Mouse (Mus musculus) left cerebral cortex, postnatal 36 days (tissue): ENCODE measurements at regions not wholly inside any gene's neighbourhood (a gene's known extent, or its start where the extent isn't known, plus 50 kb on each side); places are given as distances from the start of the nearest gene placed in this dataset.

Experiments
- DNase-seq, 2 experiments: peaks; one replicate each; pipeline ENCODE4 v3.0.0; 2021 to 2022; ENCODE audit warnings: low spot score in 2 of 2, mixed read lengths in 1 of 2
- intact Hi-C: fragments of 180-260 bp; cut with DNase I; formaldehyde crosslinking; loops from one replicate; pipeline ENCODE4 v1.15.1; 2025

GRCm38 (mm10) chr8:91853803-91854202 is 51.9 kb upstream of the Irx3 start:
- intact Hi-C loops = no loop called here
- DNase-seq = no peak

- intact Hi-C loops = no loop called here
- no peak for DNase-seq
Observed at GRCm38 (mm10) chr8:91853336-91853735, 51.5 kb upstream of the Irx3 start.
